Mouse (Mus musculus) neural tube, embryonic 11.5 days (tissue): Measurements from ENCODE around the gene Ehd3. TPM values are rescaled to one million over a fixed set of nuclear protein-coding genes. Genes with fewer than 3 reads are reported as not detected.
A peak's percentile ranks its signal among the peaks of the same experiment; 100 is the strongest.

ENCODE experiments used
- ATAC-seq: fragments of 200-750 bp; cut with Nextera tagmentation; 2 replicates; pipeline ENCODE4 v1.8.0; 2017; ENCODE audit warnings: moderate number of reproducible peaks, mild to moderate bottlenecking, moderate TSS enrichment, moderate library complexity; ENCODE audit not compliant: insufficient read depth, low FRiP score, low TSS enrichment
- DNase-seq: peaks from one replicate; pipeline ENCODE4 v3.0.0-alpha.2; 2015; ENCODE audit warnings: low spot score
- H3K27ac ChIP-seq: fragments of 300-500 bp; sonication (generic); 2 replicates; pipeline ENCODE4 v1.5.1; 2014; ENCODE audit warnings: low read depth, mild to moderate bottlenecking, low read length
- H3K27me3 ChIP-seq: fragments of 300-500 bp; sonication (generic); 2 replicates; pipeline ENCODE4 v1.6.1; 2014; ENCODE audit warnings: mild to moderate bottlenecking, low read length, mixed read lengths; ENCODE audit not compliant: control insufficient read depth, insufficient read depth
- H3K36me3 ChIP-seq: fragments of 300-500 bp; sonication (generic); 2 replicates; pipeline ENCODE4 v1.6.1; 2014; ENCODE audit warnings: mild to moderate bottlenecking, low read length, moderate library complexity, mixed read lengths; ENCODE audit not compliant: control insufficient read depth, insufficient read depth
- H3K4me1 ChIP-seq: fragments of 300-500 bp; sonication (generic); 2 replicates; pipeline ENCODE4 v1.6.1; 2014; ENCODE audit warnings: low read length, mixed read lengths; ENCODE audit not compliant: control insufficient read depth, insufficient read depth
- H3K4me2 ChIP-seq: fragments of 300-500 bp; sonication (generic); 2 replicates; pipeline ENCODE4 v1.6.1; 2014; ENCODE audit warnings: low read depth, mild to moderate bottlenecking, moderate library complexity
- H3K4me3 ChIP-seq: fragments of 300-500 bp; sonication (generic); 2 replicates; pipeline ENCODE4 v1.5.1; 2014; ENCODE audit warnings: low read depth, low read length
- H3K9ac ChIP-seq: fragments of 300-500 bp; sonication (generic); 2 replicates; pipeline ENCODE4 v1.6.1; 2014; ENCODE audit warnings: mild to moderate bottlenecking, low read length
- H3K9me3 ChIP-seq: fragments of 300-500 bp; sonication (generic); 2 replicates; pipeline ENCODE4 v1.6.1; 2016; ENCODE audit warnings: low read length; ENCODE audit not compliant: control insufficient read depth
- WGBS: fragments of 180-500 bp; shearing (Covaris S2); extraction: QIAGEN DNeasy Blood & Tissue Kit; methylation state at CpG from one replicate; pipeline ENCODE4 v1.1.7; 2014; 5-methylcytosine and 5-hydroxymethylcytosine counted together
- polyA plus RNA-seq: library from polyadenylated mRNA; unstranded; fragments of >200 nt; fragmentation: Nextera tagmentation; extraction: Ambion mirVana; gene quantifications from 2 replicates; pipeline ENCODE4 v1.2.1, GENCODE M21; 2014

Gene Ehd3
- polyA plus RNA-seq, 1 experiment from 2014 or later: 14.2 TPM

DNA sequence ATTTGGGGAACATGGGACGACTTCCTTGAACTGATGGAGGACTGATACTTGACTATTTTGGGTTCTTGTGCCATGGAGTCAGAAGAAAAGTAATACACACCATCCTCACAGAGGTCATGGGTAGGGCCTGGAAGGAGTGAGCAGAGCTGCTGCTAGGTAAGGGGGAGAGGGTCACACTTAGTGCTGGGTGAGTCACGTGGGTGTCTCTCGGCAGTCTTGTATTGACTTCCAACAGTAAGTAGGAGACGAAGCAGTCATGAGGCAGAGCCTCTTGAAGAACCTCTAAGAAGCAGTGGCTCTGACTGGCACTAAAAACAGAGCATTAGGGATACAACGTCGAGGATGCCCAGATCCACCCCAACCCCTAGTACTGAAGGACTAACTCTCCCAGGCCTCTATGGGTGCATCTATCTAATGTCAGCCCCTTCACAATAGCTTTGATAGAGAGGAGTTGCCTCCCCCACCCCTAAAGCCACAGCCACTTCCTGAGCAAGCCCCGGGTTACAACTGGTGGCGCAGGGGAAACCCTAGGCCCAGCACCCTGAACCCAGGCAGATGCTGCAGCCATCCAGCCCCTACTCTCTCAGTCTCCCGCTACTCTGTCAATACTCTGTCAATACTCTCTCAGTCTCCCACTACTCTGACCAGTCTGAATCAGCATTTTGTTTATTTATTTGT lies 65.2 kb downstream of the Ehd3 start:
- Histone ChIP-seq H3K9ac (no peak overlapping the region), H3K4me1 (no peaks in the 10 kb centered on the region), H3K9me3 (no peaks in the 10 kb centered on the region), H3K4me3 (no peak overlapping the region), H3K27ac (no peak overlapping the region), H3K36me3 (no peaks in the 10 kb centered on the region), H3K4me2 (no peak overlapping the region), H3K27me3 (no peaks in the 10 kb centered on the region)
- DNase-seq: no peak
- ATAC-seq: no peak
- 91% methylated on average over 9 of the region's 9 CpGs for WGBS

DNA sequence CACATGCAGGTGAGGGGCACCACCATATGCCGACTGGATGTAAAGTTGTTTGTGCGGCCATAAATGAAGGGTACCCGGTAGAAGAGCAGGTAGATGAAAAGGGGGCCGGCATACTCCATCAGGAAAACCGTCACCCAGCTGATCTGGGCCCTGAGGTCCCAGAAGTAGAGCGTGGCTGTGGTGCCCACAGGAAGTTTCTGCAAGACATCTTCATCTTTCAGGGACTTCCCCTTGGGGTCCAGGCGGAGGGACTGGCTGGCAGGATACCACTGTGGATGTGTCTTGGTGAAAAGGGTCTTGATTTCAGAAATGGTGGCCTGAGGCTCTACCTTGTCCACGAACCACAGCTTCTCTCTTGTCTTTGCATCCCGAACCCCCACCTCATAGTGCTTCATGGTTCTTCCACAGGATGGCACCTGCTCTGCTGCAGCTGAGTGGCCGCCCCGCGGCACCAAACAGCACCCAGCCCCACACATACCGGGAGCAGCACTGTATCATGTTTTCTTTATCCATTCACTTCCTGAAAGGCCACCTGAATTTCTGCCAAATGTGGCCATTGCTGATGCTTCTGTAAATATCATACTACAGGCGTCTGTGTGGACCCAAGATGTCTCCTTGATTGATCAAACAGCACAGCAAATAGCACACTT lies 67.1 kb downstream of the Ehd3 start:
- no peak overlapping the region for H3K4me2 ChIP-seq
- no peak overlapping the region for H3K4me3 ChIP-seq
- no peaks in the 10 kb centered on the region for H3K4me1 ChIP-seq
- no peak overlapping the region for H3K9ac ChIP-seq
- 92% methylated on average over 14 of the region's 14 CpGs for WGBS
- ATAC-seq: no peak
- no peaks in the 10 kb centered on the region for H3K36me3 ChIP-seq
- H3K27me3 ChIP-seq: no peaks in the 10 kb centered on the region
- no peak overlapping the region for H3K27ac ChIP-seq
- no peaks in the 10 kb centered on the region for H3K9me3 ChIP-seq
- no peak for DNase-seq

GRCm38 (mm10) chr17:73875268-73875667 lies 71.3 kb downstream of the Ehd3 start:
- 89% methylated on average over 4 of the region's 4 CpGs for WGBS
- no peak for DNase-seq
- no peaks in the 10 kb centered on the region for H3K27me3 ChIP-seq

DNA sequence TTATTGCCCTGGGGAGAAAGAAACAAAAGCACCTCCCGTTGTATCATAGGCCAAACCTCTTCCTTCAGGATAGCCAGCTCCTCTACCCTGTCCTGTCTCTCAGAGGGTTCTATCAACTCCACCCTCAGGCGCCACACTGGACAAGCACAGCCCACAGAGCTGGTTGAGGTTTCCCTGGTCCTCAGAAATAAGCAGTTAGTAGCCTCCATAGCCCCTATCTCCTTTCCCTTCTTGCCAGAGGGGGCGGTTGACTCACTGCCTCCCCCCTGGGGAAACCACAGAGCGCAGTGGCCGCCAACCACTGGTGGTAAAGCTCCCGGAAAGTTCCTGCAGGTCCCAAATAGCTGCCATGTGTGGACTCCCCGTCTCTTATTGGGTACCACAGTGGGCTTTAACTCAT lies 71.7 kb downstream of the Ehd3 start:
- Histone ChIP-seq H3K27me3 (no peaks in the 10 kb centered on the region), H3K4me2 (no peak overlapping the region), H3K9ac (no peak overlapping the region), H3K4me3 (no peak overlapping the region), H3K27ac (no peak overlapping the region), H3K36me3 (no peaks in the 10 kb centered on the region), H3K4me1 (no peaks in the 10 kb centered on the region), H3K9me3 (no peaks in the 10 kb centered on the region)
- no peak for ATAC-seq
- WGBS: 82% methylated on average over 7 of the region's 7 CpGs
- no peak for DNase-seq

More at GRCm38 (mm10) chr17:73875268-73875667, 71.3 kb downstream of the Ehd3 start:
- H3K27ac ChIP-seq: no peak overlapping the region
- no peaks in the 10 kb centered on the region for H3K36me3 ChIP-seq
- no peak overlapping the region for H3K9ac ChIP-seq
- H3K4me1 ChIP-seq: no peaks in the 10 kb centered on the region
- no peak for ATAC-seq
- no peak overlapping the region for H3K4me3 ChIP-seq
- H3K9me3 ChIP-seq: no peaks in the 10 kb centered on the region
- no peak overlapping the region for H3K4me2 ChIP-seq

- peak; percentile 62 for ATAC-seq
Measured at GRCm38 (mm10) chr17:73879262-73879916, 75.5 kb downstream of the Ehd3 start.

GRCm38 (mm10) chr17:73880286-73880685 lies 76.4 kb downstream of the Ehd3 start:
- Histone ChIP-seq H3K9me3 (no peaks in the 10 kb centered on the region), H3K27ac (no peak overlapping the region), H3K4me3 (no peak overlapping the region), H3K4me1 (no peaks in the 10 kb centered on the region), H3K9ac (no peak overlapping the region), H3K4me2 (no peak overlapping the region), H3K36me3 (no peaks in the 10 kb centered on the region), H3K27me3 (no peaks in the 10 kb centered on the region)
- no peak for DNase-seq
- no peak for ATAC-seq
- WGBS: 92% methylated on average over 6 of the region's 6 CpGs

More at GRCm38 (mm10) chr17:73879262-73879916, 75.5 kb downstream of the Ehd3 start:
- Histone ChIP-seq H3K9me3 (no peaks in the 10 kb centered on the region), H3K4me3 (no peak overlapping the region), H3K27ac (no peak overlapping the region), H3K27me3 (no peaks in the 10 kb centered on the region), H3K4me2 (no peak overlapping the region), H3K4me1 (no peaks in the 10 kb centered on the region), H3K9ac (no peak overlapping the region), H3K36me3 (no peaks in the 10 kb centered on the region)
- DNase-seq: no peak
- WGBS: 88% methylated on average over 10 of the region's 10 CpGs

DNA sequence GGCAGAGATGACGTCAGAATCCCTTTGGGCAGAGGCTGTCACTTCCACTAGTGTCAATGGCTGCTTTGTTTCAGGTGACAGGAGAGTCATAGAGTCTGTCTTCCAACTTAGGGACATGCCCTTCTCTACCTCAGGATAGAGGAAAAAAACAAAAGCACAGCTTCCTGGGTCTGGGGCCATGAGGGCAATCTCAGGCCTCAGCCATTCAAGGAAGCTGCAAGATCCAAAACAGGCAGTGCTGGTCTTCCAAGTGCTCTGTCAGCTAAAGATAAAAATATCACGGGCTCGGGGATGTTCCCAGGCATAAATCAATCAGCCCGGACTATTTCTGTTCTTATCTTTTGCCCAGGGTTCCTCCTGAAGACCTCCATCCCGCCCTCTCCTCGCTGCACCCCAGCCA lies 77.4 kb downstream of the Ehd3 start:
- ATAC-seq: no peak
- Histone ChIP-seq H3K9me3 (no peaks in the 10 kb centered on the region), H3K4me2 (no peak overlapping the region), H3K36me3 (no peaks in the 10 kb centered on the region), H3K27ac (no peak overlapping the region), H3K9ac (no peak overlapping the region), H3K4me3 (no peak overlapping the region), H3K4me1 (no peaks in the 10 kb centered on the region), H3K27me3 (no peaks in the 10 kb centered on the region)
- no peak for DNase-seq
- 77% methylated on average over 6 of the region's 6 CpGs for WGBS
